Mouse (Mus musculus) embryonic facial prominence, embryonic 12.5 days (tissue): Measurements from ENCODE around the gene Lmo7. TPM values are rescaled to one million over a fixed set of nuclear protein-coding genes. Genes with fewer than 3 reads are reported as not detected.

Experiments
- ATAC-seq: fragments of 200-750 bp; cut with Nextera tagmentation; 2 replicates; pipeline ENCODE4 v1.8.0; 2017; ENCODE audit not compliant: insufficient number of reproducible peaks, insufficient read depth, low FRiP score, low TSS enrichment
- H3K27ac ChIP-seq: fragments of 300-500 bp; sonication (generic); 2 replicates; pipeline ENCODE4 v1.5.1; 2016; ENCODE audit warnings: mild to moderate bottlenecking
- H3K27me3 ChIP-seq: fragments of 300-500 bp; sonication (generic); 2 replicates; pipeline ENCODE4 v1.6.1; 2016; ENCODE audit warnings: mild to moderate bottlenecking, moderate library complexity
- H3K36me3 ChIP-seq: fragments of 300-500 bp; sonication (generic); 2 replicates; pipeline ENCODE4 v1.6.1; 2016; ENCODE audit warnings: mild to moderate bottlenecking
- H3K4me1 ChIP-seq: fragments of 300-500 bp; sonication (generic); 2 replicates; pipeline ENCODE4 v1.6.1; 2016
- H3K4me2 ChIP-seq: fragments of 300-500 bp; sonication (generic); replicated peaks from 2 replicates; pipeline ENCODE4 v1.6.1; 2016; ENCODE audit warnings: mild to moderate bottlenecking, moderate library complexity
- H3K4me3 ChIP-seq: fragments of 300-500 bp; sonication (generic); 2 replicates; pipeline ENCODE4 v1.5.1; 2016; ENCODE audit warnings: mild to moderate bottlenecking
- H3K9ac ChIP-seq: fragments of 300-500 bp; sonication (generic); 2 replicates; pipeline ENCODE4 v1.6.1; 2016; ENCODE audit warnings: mild to moderate bottlenecking, moderate library complexity
- H3K9me3 ChIP-seq: fragments of 300-500 bp; sonication (generic); 2 replicates; pipeline ENCODE4 v1.6.1; 2016; ENCODE audit warnings: mild to moderate bottlenecking, moderate library complexity
- WGBS: fragments of 180-500 bp; shearing (Covaris S2); methylation state at CpG from one replicate; pipeline ENCODE4 v1.1.7; 2016; 5-methylcytosine and 5-hydroxymethylcytosine counted together
- polyA plus RNA-seq: library from polyadenylated mRNA; unstranded; fragments of >200 nt; fragmentation: Nextera tagmentation; extraction: Ambion mirVana; gene quantifications from 2 replicates; pipeline ENCODE4 v1.2.1, GENCODE M21; 2016

Lmo7 gene
- polyA plus RNA-seq: 10.6 and 13.8 TPM in 2 replicates

GRCm38 (mm10) chr14:101729237-101729971 is at the start of gene Lmo7, which contains the start of gene Gm9922:
Gene Lmo7 (plus strand): TSS chr14:101729957.
Gene Gm9922 (minus strand): TSS chr14:101729814.
- H3K27ac ChIP-seq: peak within 1 kb of the TSS; percentile 41; the same call in 1 of the 2 replicates
- H3K4me3 ChIP-seq: peak within 1 kb of the TSS; percentile 70
- no peaks in the 10 kb centered on the region for H3K36me3 ChIP-seq
- peaks cover 21% of the 10 kb centered on the region for H3K27me3 ChIP-seq
- 0 out of 2 replicates have a peak, but pooled peaks cover 3% of the 10 kb centered on the region for H3K4me1 ChIP-seq
- peak; percentile 87 for ATAC-seq
- peak within 1 kb of the TSS; percentile 63 for H3K9ac ChIP-seq
- under 1% methylated on average over 47 of the region's 51 CpGs for WGBS
- no peaks in the 10 kb centered on the region for H3K9me3 ChIP-seq
- H3K4me2 ChIP-seq: peak within 1 kb of the TSS; percentile 99

GRCm38 (mm10) chr14:101687696-101688095 is 42.1 kb upstream of the Lmo7 start:
- H3K4me2 ChIP-seq: no peak overlapping the region
- 91% methylated on average over 6 of the region's 6 CpGs for WGBS
- no peak overlapping the region for H3K27ac ChIP-seq
- no peak for ATAC-seq
- no peaks in the 10 kb centered on the region for H3K9me3 ChIP-seq
- H3K9ac ChIP-seq: no peak overlapping the region
- H3K4me3 ChIP-seq: no peak overlapping the region
- H3K27me3 ChIP-seq: no peaks in the 10 kb centered on the region
- H3K4me1 ChIP-seq: no peaks in the 10 kb centered on the region
- peaks cover 3% of the 10 kb centered on the region; the same call in 1 of the 2 replicates for H3K36me3 ChIP-seq

- H3K36me3 ChIP-seq: peaks cover 3% of the 10 kb centered on the region; the same call in 1 of the 2 replicates
- no peak overlapping the region for H3K4me2 ChIP-seq
- no peaks in the 10 kb centered on the region for H3K4me1 ChIP-seq
- no peak for ATAC-seq
- no peaks in the 10 kb centered on the region for H3K27me3 ChIP-seq
- no peak overlapping the region for H3K4me3 ChIP-seq
- 83% methylated on average over 2 of the region's 2 CpGs for whole genome bisulfite sequencing
- no peak overlapping the region for H3K9ac ChIP-seq
- H3K9me3 ChIP-seq: no peaks in the 10 kb centered on the region
- no peak overlapping the region for H3K27ac ChIP-seq
These were observed 41.4 kb upstream of the Lmo7 start for GRCm38 (mm10) chr14:101688406-101688805.

- Histone ChIP-seq H3K27ac (no peak overlapping the region), H3K27me3 (no peaks in the 10 kb centered on the region), H3K4me2 (no peak overlapping the region), H3K36me3 (no peaks in the 10 kb centered on the region), H3K4me1 (no peaks in the 10 kb centered on the region), H3K9ac (no peak overlapping the region), H3K9me3 (no peaks in the 10 kb centered on the region), H3K4me3 (no peak overlapping the region)
- no peak for ATAC-seq
- WGBS: 75% methylated on average over 4 of the region's 4 CpGs
These were observed 25.3 kb upstream of the Lmo7 start for GRCm38 (mm10) chr14:101704479-101704878.

GRCm38 (mm10) chr14:101707088-101707487 is 22.7 kb upstream of the Lmo7 start:
- no peaks in the 10 kb centered on the region for H3K36me3 ChIP-seq
- H3K4me1 ChIP-seq: no peaks in the 10 kb centered on the region
- H3K4me2 ChIP-seq: no peak overlapping the region
- H3K4me3 ChIP-seq: no peak overlapping the region
- H3K27me3 ChIP-seq: no peaks in the 10 kb centered on the region
- 88% methylated on average over 5 of the region's 5 CpGs for WGBS
- H3K27ac ChIP-seq: no peak overlapping the region
- no peak for ATAC-seq
- H3K9me3 ChIP-seq: no peaks in the 10 kb centered on the region
- no peak overlapping the region for H3K9ac ChIP-seq

- H3K9me3 ChIP-seq: no peaks in the 10 kb centered on the region
- 70% methylated on average over 2 of the region's 2 CpGs for WGBS
- no peaks in the 10 kb centered on the region for H3K27me3 ChIP-seq
- no peak for ATAC-seq
- H3K9ac ChIP-seq: no peak overlapping the region
- H3K36me3 ChIP-seq: no peaks in the 10 kb centered on the region
- H3K4me2 ChIP-seq: no peak overlapping the region
- no peak overlapping the region for H3K4me3 ChIP-seq
- H3K27ac ChIP-seq: no peak overlapping the region
- H3K4me1 ChIP-seq: no peaks in the 10 kb centered on the region
These were observed 15.3 kb upstream of the Lmo7 start for GRCm38 (mm10) chr14:101714414-101714813.

- ATAC-seq: peak; percentile 48
- WGBS: 1% methylated on average over 28 of the region's 28 CpGs
- no peaks in the 10 kb centered on the region for H3K36me3 ChIP-seq
- H3K27me3 ChIP-seq: peaks cover 21% of the 10 kb centered on the region
- H3K4me3 ChIP-seq: peak overlapping the region; percentile 70
- H3K9ac ChIP-seq: peak overlapping the region; percentile 63
- 0 out of 2 replicates have a peak, but pooled peaks cover 3% of the 10 kb centered on the region for H3K4me1 ChIP-seq
- H3K4me2 ChIP-seq: peak overlapping the region; percentile 99
- no peaks in the 10 kb centered on the region for H3K9me3 ChIP-seq
- no peak overlapping the region for H3K27ac ChIP-seq
These were observed 375 bp downstream of the Lmo7 start for GRCm38 (mm10) chr14:101729972-101730692.

GRCm38 (mm10) chr14:101733542-101734303 is 4.0 kb downstream of the Lmo7 start:
- Histone ChIP-seq H3K36me3 (no peaks in the 10 kb centered on the region), H3K27ac (no peak overlapping the region), H3K4me3 (no peak overlapping the region), H3K9ac (no peak overlapping the region), H3K27me3 (peaks cover 21% of the 10 kb centered on the region), H3K9me3 (no peaks in the 10 kb centered on the region), H3K4me1 (0 out of 2 replicates have a peak, but pooled peaks cover 3% of the 10 kb centered on the region), H3K4me2 (no peak overlapping the region)
- WGBS: 23% methylated on average over 10 of the region's 10 CpGs
- no peak for ATAC-seq

GRCm38 (mm10) chr14:101737501-101737900 is 7.7 kb downstream of the Lmo7 start:
- Histone ChIP-seq H3K27me3 (no peaks in the 10 kb centered on the region), H3K9me3 (no peaks in the 10 kb centered on the region), H3K4me3 (no peak overlapping the region), H3K36me3 (no peaks in the 10 kb centered on the region), H3K4me2 (no peak overlapping the region), H3K27ac (no peak overlapping the region), H3K4me1 (no peaks in the 10 kb centered on the region), H3K9ac (no peak overlapping the region)
- WGBS: 86% methylated on average over 4 of the region's 4 CpGs
- no peak for ATAC-seq

- Histone ChIP-seq H3K27ac (peak overlapping the region; percentile 30; the same call in 1 of the 2 replicates), H3K36me3 (no peaks in the 10 kb centered on the region), H3K4me1 (no peaks in the 10 kb centered on the region), H3K4me2 (no peak overlapping the region), H3K4me3 (no peak overlapping the region), H3K9me3 (no peaks in the 10 kb centered on the region), H3K9ac (no peak overlapping the region), H3K27me3 (no peaks in the 10 kb centered on the region)
- ATAC-seq: no peak
- 38% methylated on average over 3 of the region's 3 CpGs for WGBS
These were observed 16.9 kb downstream of the Lmo7 start for GRCm38 (mm10) chr14:101746635-101747034.

GRCm38 (mm10) chr14:101747811-101748210 is 18.1 kb downstream of the Lmo7 start:
- Histone ChIP-seq H3K4me3 (no peak overlapping the region), H3K4me1 (no peaks in the 10 kb centered on the region), H3K9ac (no peak overlapping the region), H3K36me3 (no peaks in the 10 kb centered on the region), H3K27ac (no peak overlapping the region), H3K4me2 (no peak overlapping the region), H3K27me3 (no peaks in the 10 kb centered on the region), H3K9me3 (no peaks in the 10 kb centered on the region)
- no peak for ATAC-seq
- 92% methylated on average over 11 of the region's 11 CpGs for WGBS
